Mouse (Mus musculus): ENCODE measurements around the gene Luzp2. TPM values are rescaled to one million over a fixed set of nuclear protein-coding genes. Genes with fewer than 3 reads are reported as not detected.
A peak's percentile ranks its signal among the peaks of the same experiment; 100 is the strongest.

The Luzp2 gene
- polyA plus RNA-seq (2015; fragmentation: Nextera tagmentation; extraction: Ambion mirVana): 21.3 and 23.1 TPM in 2 replicates

DNA sequence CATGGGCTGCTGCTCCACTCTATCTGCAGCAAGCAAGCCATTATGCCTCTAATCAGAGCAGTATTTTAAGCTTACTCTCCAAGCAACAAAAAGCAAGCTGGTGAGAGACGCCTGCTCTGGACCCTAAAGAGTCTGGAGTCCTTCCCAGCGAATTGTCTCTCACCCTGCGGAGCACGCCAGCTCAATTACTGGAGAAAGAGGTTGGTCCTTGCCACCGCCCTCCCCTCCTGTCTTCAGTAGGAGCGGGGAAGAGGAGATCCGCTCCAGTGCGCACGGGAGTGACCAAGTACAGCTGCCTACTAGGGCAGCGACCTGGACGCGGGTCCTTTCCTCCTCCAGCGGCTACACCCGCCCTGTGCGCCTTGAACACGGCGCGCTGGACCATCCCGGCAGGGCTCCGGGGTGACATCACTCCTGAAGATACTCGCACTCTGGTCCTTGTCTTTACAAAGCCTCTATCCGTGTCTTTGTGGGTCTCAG lies at the start of gene Luzp2:
Luzp2 (plus strand) TSS at position 127 of the 480 bp plus-strand sequence.
- peak within 1 kb of the TSS; percentile 58 for H3K4me3 ChIP-seq (replicated peaks)
- H3K27me3 ChIP-seq: no peaks in the 10 kb centered on the region
- peak; percentile 93 for ATAC-seq
- H3K9ac ChIP-seq (replicated peaks): peak within 1 kb of the TSS; percentile 74
- H3K36me3 ChIP-seq: no peaks in the 10 kb centered on the region
- H3K27ac ChIP-seq: peak within 1 kb of the TSS; percentile 68
- H3K9me3 ChIP-seq: no peaks in the 10 kb centered on the region
- H3K4me1 ChIP-seq (replicated peaks): peaks cover 11% of the 10 kb centered on the region; the same call in 1 of the 2 replicates
- 0% methylated on average over 21 of the region's 22 CpGs for WGBS
- peak within 1 kb of the TSS; percentile 63 for H3K4me2 ChIP-seq (replicated peaks)

DNA sequence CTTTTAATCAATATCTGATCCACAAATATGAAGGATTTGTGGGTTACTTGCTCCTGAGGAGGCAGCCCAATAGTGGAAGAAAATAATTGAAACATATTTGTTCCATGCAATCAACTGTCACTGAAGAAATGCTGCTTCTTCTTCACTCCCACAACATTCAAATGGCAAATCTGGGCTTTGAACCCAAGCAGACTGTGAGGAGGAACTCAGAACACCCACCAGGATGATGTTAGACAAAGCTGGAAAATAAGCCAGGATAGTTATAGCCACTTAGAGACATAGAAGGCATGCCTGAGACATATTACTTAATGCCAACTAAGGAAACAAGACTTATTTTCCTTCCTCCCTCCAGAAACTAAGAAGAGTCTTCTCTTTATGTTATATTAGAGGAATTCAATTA lies 47.8 kb upstream of the Luzp2 start:
- no peak for ATAC-seq
- no peak overlapping the region for H3K4me2 ChIP-seq (replicated peaks)
- no peak overlapping the region for H3K9ac ChIP-seq (replicated peaks)

GRCm38 (mm10) chr7:54818606-54819005 lies 16.7 kb upstream of the Luzp2 start:
- Histone ChIP-seq H3K9me3 (no peaks in the 10 kb centered on the region), H3K4me2 (replicated peaks) (no peak overlapping the region), H3K27me3 (no peaks in the 10 kb centered on the region), H3K9ac (replicated peaks) (no peak overlapping the region), H3K36me3 (no peaks in the 10 kb centered on the region), H3K4me1 (replicated peaks) (no peaks in the 10 kb centered on the region), H3K27ac (no peak overlapping the region), H3K4me3 (replicated peaks) (no peak overlapping the region)
- no peak for ATAC-seq

More for the DNA sequence above, 47.8 kb upstream of the Luzp2 start:
- no peaks in the 10 kb centered on the region for H3K4me1 ChIP-seq (replicated peaks)
- H3K4me3 ChIP-seq (replicated peaks): no peak overlapping the region
- no peak overlapping the region for H3K27ac ChIP-seq
- H3K9me3 ChIP-seq: no peaks in the 10 kb centered on the region
- H3K36me3 ChIP-seq: no peaks in the 10 kb centered on the region
- H3K27me3 ChIP-seq: no peaks in the 10 kb centered on the region

GRCm38 (mm10) chr7:54828751-54829150 lies 6.5 kb upstream of the Luzp2 start:
- Histone ChIP-seq H3K4me2 (replicated peaks) (no peak overlapping the region), H3K36me3 (no peaks in the 10 kb centered on the region), H3K4me3 (replicated peaks) (no peak overlapping the region), H3K4me1 (replicated peaks) (no peaks in the 10 kb centered on the region), H3K27me3 (no peaks in the 10 kb centered on the region), H3K9me3 (no peaks in the 10 kb centered on the region), H3K27ac (no peak overlapping the region), H3K9ac (replicated peaks) (no peak overlapping the region)
- 91% methylated on average over 3 of the region's 3 CpGs for WGBS
- no peak for ATAC-seq

DNA sequence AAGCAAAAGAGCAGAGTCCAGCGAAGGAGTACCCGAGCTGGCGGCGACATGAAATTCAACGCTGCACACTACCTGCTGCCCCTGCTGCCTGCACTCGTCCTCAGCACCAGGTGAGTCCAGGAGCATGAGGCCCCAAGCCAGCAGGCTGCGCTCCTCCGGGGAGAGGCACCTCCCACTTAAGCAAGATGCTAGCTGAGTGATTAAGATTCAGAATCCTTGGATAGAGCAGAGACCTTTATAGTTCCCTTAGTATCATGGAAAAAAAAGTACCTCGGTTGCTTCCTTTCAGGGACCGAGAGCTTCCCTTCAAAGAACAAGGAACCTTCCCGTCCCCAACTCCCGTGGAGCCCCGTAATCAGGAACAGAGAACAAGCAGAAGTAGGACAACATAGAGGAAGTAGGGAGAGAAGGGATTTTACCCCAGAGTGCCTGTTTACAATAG lies 634 bp downstream of the Luzp2 start:
- H3K27me3 ChIP-seq: no peaks in the 10 kb centered on the region
- no peaks in the 10 kb centered on the region for H3K9me3 ChIP-seq
- H3K36me3 ChIP-seq: no peaks in the 10 kb centered on the region
- peak overlapping the region; percentile 58 for H3K4me3 ChIP-seq (replicated peaks)
- peak overlapping the region; percentile 74 for H3K9ac ChIP-seq (replicated peaks)
- H3K4me2 ChIP-seq (replicated peaks): peak overlapping the region; percentile 63
- H3K27ac ChIP-seq: peak overlapping the region; percentile 68
- ATAC-seq: peak; percentile 86
- peaks cover 11% of the 10 kb centered on the region; the same call in 1 of the 2 replicates for H3K4me1 ChIP-seq (replicated peaks)
- WGBS: 2% methylated on average over 13 of the region's 13 CpGs

GRCm38 (mm10) chr7:54836437-54836836 lies 1.1 kb downstream of the Luzp2 start:
- H3K27me3 ChIP-seq: no peaks in the 10 kb centered on the region

GRCm38 (mm10) chr7:54842807-54843335 lies 7.6 kb downstream of the Luzp2 start:
- Histone ChIP-seq H3K36me3 (no peaks in the 10 kb centered on the region), H3K27ac (no peak overlapping the region), H3K4me3 (replicated peaks) (no peak overlapping the region), H3K9me3 (no peaks in the 10 kb centered on the region), H3K4me2 (replicated peaks) (no peak overlapping the region), H3K4me1 (replicated peaks) (0 out of 2 replicates have a peak, but pooled peaks cover 10% of the 10 kb centered on the region), H3K9ac (replicated peaks) (no peak overlapping the region), H3K27me3 (no peaks in the 10 kb centered on the region)
- 0 out of 2 replicates have a peak, but pooled peaks have one; percentile 38 for ATAC-seq
- 44% methylated on average over 4 of the region's 4 CpGs for WGBS

More at GRCm38 (mm10) chr7:54836437-54836836, 1.1 kb downstream of the Luzp2 start:
- Histone ChIP-seq H3K9me3 (no peaks in the 10 kb centered on the region), H3K4me2 (replicated peaks) (peak overlapping the region; percentile 63), H3K27ac (peak overlapping the region; percentile 68), H3K9ac (replicated peaks) (peak overlapping the region; percentile 74), H3K36me3 (no peaks in the 10 kb centered on the region), H3K4me3 (replicated peaks) (peak overlapping the region; percentile 58), H3K4me1 (replicated peaks) (peaks cover 11% of the 10 kb centered on the region; the same call in 1 of the 2 replicates)
- 41% methylated on average over 5 of the region's 5 CpGs for WGBS
- ATAC-seq: peak; percentile 5; the same call in 1 of the 2 replicates

- Histone ChIP-seq H3K4me2 (replicated peaks) (no peak overlapping the region), H3K4me1 (replicated peaks) (0 out of 2 replicates have a peak, but pooled peaks cover 10% of the 10 kb centered on the region), H3K36me3 (no peaks in the 10 kb centered on the region), H3K4me3 (replicated peaks) (no peak overlapping the region), H3K9ac (replicated peaks) (no peak overlapping the region), H3K27ac (no peak overlapping the region), H3K9me3 (no peaks in the 10 kb centered on the region), H3K27me3 (no peaks in the 10 kb centered on the region)
- 82% methylated on average over 8 of the region's 8 CpGs for WGBS
- peak; percentile 48; the same call in 1 of the 2 replicates for ATAC-seq
Measured at GRCm38 (mm10) chr7:54845875-54846691, 10.8 kb downstream of the Luzp2 start.

DNA sequence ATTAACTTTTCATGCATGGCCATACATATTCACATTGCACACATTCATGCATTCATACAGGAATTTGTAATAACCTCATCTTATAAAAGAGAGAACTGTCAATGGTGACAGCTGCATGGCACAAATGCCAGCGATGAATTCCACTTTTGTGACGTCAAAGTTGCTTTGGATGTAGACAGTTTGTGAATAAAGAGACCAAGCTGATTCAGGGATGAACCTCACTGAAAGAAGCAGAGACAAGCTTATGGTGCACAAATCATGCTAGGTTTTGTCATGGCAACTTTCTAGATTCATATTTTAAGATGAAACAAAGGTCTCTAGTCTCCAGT lies 11.4 kb downstream of the Luzp2 start:
- H3K27me3 ChIP-seq: no peaks in the 10 kb centered on the region
- 73% methylated on average over 2 of the region's 2 CpGs for WGBS
- H3K4me1 ChIP-seq (replicated peaks): 0 out of 2 replicates have a peak, but pooled peaks cover 8% of the 10 kb centered on the region
- no peak overlapping the region for H3K4me2 ChIP-seq (replicated peaks)
- 0 out of 2 replicates have a peak, but pooled peaks have one; percentile 4 for ATAC-seq
- H3K4me3 ChIP-seq (replicated peaks): no peak overlapping the region
- no peak overlapping the region for H3K9ac ChIP-seq (replicated peaks)
- no peaks in the 10 kb centered on the region for H3K9me3 ChIP-seq
- no peak overlapping the region for H3K27ac ChIP-seq
- no peaks in the 10 kb centered on the region for H3K36me3 ChIP-seq

- no peak overlapping the region for H3K4me3 ChIP-seq (replicated peaks)
- H3K36me3 ChIP-seq: no peaks in the 10 kb centered on the region
- H3K27me3 ChIP-seq: no peaks in the 10 kb centered on the region
- no peaks in the 10 kb centered on the region for H3K9me3 ChIP-seq
- WGBS: 94% methylated on average over 1 of the region's 1 CpGs
- ATAC-seq: no peak
- no peak overlapping the region for H3K27ac ChIP-seq
- no peak overlapping the region for H3K9ac ChIP-seq (replicated peaks)
- H3K4me2 ChIP-seq (replicated peaks): no peak overlapping the region
- H3K4me1 ChIP-seq (replicated peaks): no peaks in the 10 kb centered on the region
Measured at GRCm38 (mm10) chr7:54852860-54853259, 17.6 kb downstream of the Luzp2 start.

GRCm38 (mm10) chr7:54861230-54861856 lies 26.0 kb downstream of the Luzp2 start:
- H3K4me2 ChIP-seq (replicated peaks): no peak overlapping the region; the same call in 1 of the 2 replicates
- H3K9me3 ChIP-seq: no peaks in the 10 kb centered on the region
- no peaks in the 10 kb centered on the region for H3K36me3 ChIP-seq
- H3K4me1 ChIP-seq (replicated peaks): peaks cover 5% of the 10 kb centered on the region
- WGBS: 23% methylated on average over 11 of the region's 11 CpGs
- no peak overlapping the region for H3K27ac ChIP-seq
- no peak overlapping the region for H3K4me3 ChIP-seq (replicated peaks)
- no peaks in the 10 kb centered on the region for H3K27me3 ChIP-seq
- no peak for ATAC-seq
- H3K9ac ChIP-seq (replicated peaks): no peak overlapping the region

All from midbrain, embryonic 13.5 days (tissue).